Mouse (Mus musculus) testis, adult 10 weeks (tissue): ENCODE results near the gene Snx13. TPM values are rescaled to one million over a fixed set of nuclear protein-coding genes. Genes with fewer than 3 reads are reported as not detected.

ENCODE experiments used
- polyA plus RNA-seq: library from polyadenylated mRNA; stranded (reverse); fragments of 350-450 nt; fragmentation: Illumina TruSeq; extraction: RNeasy Lipid Tissue Mini Kit (QIAGEN cat#74804); gene quantifications from one replicate; pipeline ENCODE4 v1.2.3, GENCODE M21; 2014; ENCODE audit warnings: low read depth, low replicate concordance

The Snx13 gene
- polyA plus RNA-seq, result 148 TPM

DNA sequence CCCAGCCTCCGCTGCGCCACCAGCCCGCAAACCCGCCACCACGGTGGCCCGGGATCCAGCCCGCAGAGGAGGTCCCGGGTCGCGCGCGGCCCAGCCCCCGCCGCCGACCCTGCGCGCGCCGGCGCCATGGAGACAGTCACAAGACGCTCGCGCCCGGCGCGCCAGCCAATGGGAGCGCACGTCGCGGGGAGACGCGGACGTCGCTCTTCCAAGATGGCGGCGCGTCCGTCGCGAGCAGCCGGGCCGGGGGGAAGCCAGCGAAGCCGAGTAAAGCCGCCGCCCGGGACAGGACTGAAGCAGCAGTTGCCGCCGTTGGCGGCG is at the start of gene Snx13:
Gene Snx13 (plus strand): TSS at position 188 of the 321 bp plus-strand sequence.

Other genes starting within 250 kb of the Snx13 start
- 1.7 TPM for gene Hdac9, start 130.1 kb upstream of the Snx13 start, polyA plus RNA-seq
- gene Prps1l1, start 62.4 kb upstream of the Snx13 start, polyA plus RNA-seq, result 161 TPM